ENCODE assay signal across 8 mouse cellular contexts in the genomic region with DNA sequence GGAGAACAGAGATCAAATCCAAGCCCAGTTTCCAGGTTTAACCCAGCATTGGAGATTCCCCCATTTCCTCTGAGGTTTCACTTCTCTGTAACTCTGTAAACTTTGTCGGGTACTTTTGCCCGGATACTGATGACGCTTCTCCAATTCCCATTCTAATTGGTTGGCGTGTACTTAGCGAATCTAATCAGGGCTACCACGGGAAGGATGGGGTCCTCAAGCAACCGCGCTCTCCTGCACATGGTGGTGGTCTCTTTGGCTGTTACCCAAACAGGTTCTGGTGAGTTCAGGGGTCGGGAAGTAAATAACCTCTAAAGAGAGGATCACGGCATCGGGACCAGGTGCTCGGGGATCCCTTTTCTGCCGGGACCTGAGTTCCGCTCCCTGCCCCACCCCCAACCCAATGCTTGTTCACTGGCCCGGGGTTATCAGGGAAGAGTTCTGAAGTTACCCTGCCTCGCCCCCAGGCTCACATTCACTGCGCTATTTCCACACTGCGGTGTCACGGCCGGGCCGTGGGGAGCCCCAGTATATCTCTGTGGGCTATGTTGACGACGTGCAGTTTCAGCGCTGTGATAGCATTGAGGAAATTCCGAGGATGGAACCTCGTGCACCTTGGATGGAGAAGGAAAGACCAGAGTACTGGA. TPM values are rescaled to one million over a fixed set of nuclear protein-coding genes. Genes with fewer than 3 reads are reported as not detected.
A peak's percentile ranks its signal among the peaks of the same experiment; 100 is the strongest.
DNase-seq lines count a peak whose midpoint lies in the region; ATAC-seq lines count a peak whose summit lies in the region.

H2-M3 (plus strand) TSS at position 163 of the 644 bp plus-strand sequence.

- DNase-seq in adipocyte (ENCODE audit: low spot score), result peak; percentile 96
- peak; percentile 85 for DNase-seq in embryo, embryonic 10 days (ENCODE audit: low spot score)
- DNase-seq in gastrocnemius, postnatal 10 days, result peak; percentile 83
- peak; percentile 100 for DNase-seq in induced T-regulatory cell, adult 2 months (ENCODE audit: low read depth)
- DNase-seq in left cerebral cortex, adult 9 months (ENCODE audit: low spot score in 2 of 2), result peak; percentile 72 to 97
- peak; percentile 87 for DNase-seq in right cerebral cortex, postnatal 14 days
- DNase-seq in urinary bladder, postnatal 36 days (ENCODE audit: low spot score in 2 of 2), result peak; percentile 91 to 92

- ATAC-seq in megakaryocyte progenitor cell, adult 5-6 weeks (replicated peaks; ENCODE audit: poor library complexity), result peak; percentile 88

RNA-seq across cellular contexts. Expression of gene H2-M3, which starts in this region (rescaled TPM):
- 1 to 10 TPM; 1.7 to 2.2 TPM for total RNA-seq in gastrocnemius, postnatal 10 days (2021)
- total RNA-seq in megakaryocyte progenitor cell, adult 5-6 weeks (2015), result 11.0 and 11.6 TPM in 2 replicates
- total RNA-seq in megakaryocyte progenitor cell, adult 5-6 weeks (2017), result 23.5 and 27.3 TPM in 2 replicates

Comparison
In these comparisons a context has a peak if more than half of its experiments do, and no peak if none do; other contexts are left out.
1. Peak in every context shown above with its lines: DNase-seq and ATAC-seq.